Mouse (Mus musculus) midbrain, embryonic 11.5 days (tissue): ENCODE measurements at regions not wholly inside any gene's neighbourhood (a gene's known extent, or its start where the extent isn't known, plus 50 kb on each side); places are given as distances from the start of the nearest gene placed in this dataset.
"Not testable (repeated sequence)": the region's sequence is repeated elsewhere in the genome, so short reads cannot be mapped to it uniquely, and the experiment has no call there.

Source experiments
- ATAC-seq: fragments of 200-750 bp; cut with Nextera tagmentation; 2 replicates; pipeline ENCODE4 v1.8.0; 2017; ENCODE audit warnings: moderate TSS enrichment, moderate library complexity; ENCODE audit not compliant: low FRiP score
- DNase-seq: peaks from one replicate; pipeline ENCODE4 v3.0.0; 2015; ENCODE audit warnings: low spot score; ENCODE audit errors: missing footprints
- H3K27ac ChIP-seq: fragments of 300-500 bp; sonication (generic); 2 replicates; pipeline ENCODE4 v1.5.1; 2014; ENCODE audit warnings: low read depth, low read length
- H3K27me3 ChIP-seq: fragments of 300-500 bp; sonication (generic); 2 replicates; pipeline ENCODE4 v1.6.1; 2014; ENCODE audit warnings: mild to moderate bottlenecking, low read length, moderate library complexity, mixed read lengths; ENCODE audit not compliant: control insufficient read depth, insufficient read depth
- H3K36me3 ChIP-seq: fragments of 300-500 bp; sonication (generic); 2 replicates; pipeline ENCODE4 v1.6.1; 2014; ENCODE audit warnings: mild to moderate bottlenecking, low read length, moderate library complexity, mixed read lengths; ENCODE audit not compliant: control insufficient read depth, insufficient read depth
- H3K4me1 ChIP-seq: fragments of 300-500 bp; sonication (generic); 2 replicates; pipeline ENCODE4 v1.6.1; 2014; ENCODE audit warnings: low read length; ENCODE audit not compliant: control insufficient read depth, insufficient read depth
- H3K4me2 ChIP-seq: fragments of 300-500 bp; sonication (generic); 2 replicates; pipeline ENCODE4 v1.6.1; 2014; ENCODE audit warnings: mild to moderate bottlenecking, moderate library complexity
- H3K4me3 ChIP-seq: fragments of 300-500 bp; sonication (generic); 2 replicates; pipeline ENCODE4 v1.5.1; 2014; ENCODE audit warnings: low read depth, low read length
- H3K9ac ChIP-seq: fragments of 300-500 bp; sonication (generic); 2 replicates; pipeline ENCODE4 v1.6.1; 2014; ENCODE audit warnings: low read length
- H3K9me3 ChIP-seq: fragments of 300-500 bp; sonication (generic); 2 replicates; pipeline ENCODE4 v1.6.1; 2016; ENCODE audit warnings: low read length; ENCODE audit not compliant: control insufficient read depth
- WGBS: fragments of 180-500 bp; shearing (Covaris S2); extraction: QIAGEN DNeasy Blood & Tissue Kit; methylation state at CpG from one replicate; pipeline ENCODE4 v1.1.7; 2014; 5-methylcytosine and 5-hydroxymethylcytosine counted together

- Histone ChIP-seq H3K4me2 (no peak overlapping the region), H3K9ac (no peak overlapping the region), H3K4me1 (no peaks in the 10 kb centered on the region), H3K4me3 (no peak overlapping the region), H3K27me3 (no peaks in the 10 kb centered on the region), H3K27ac (no peak overlapping the region), H3K36me3 (no peaks in the 10 kb centered on the region), H3K9me3 (no peaks in the 10 kb centered on the region)
- DNase-seq (no peak), ATAC-seq (no peak)
- WGBS = 85% methylated on average over 8 of the region's 8 CpGs
Measured at GRCm38 (mm10) chr10:20847287-20847686, 105.1 kb upstream of the Ahi1 start.

GRCm38 (mm10) chr10:20843277-20843676, 109.1 kb upstream of the Ahi1 start:
- H3K27me3 ChIP-seq = no peaks in the 10 kb centered on the region
- H3K4me2 ChIP-seq = no peak overlapping the region
- 80% methylated on average over 3 of the region's 3 CpGs for WGBS
- DNase-seq = no peak
- H3K4me1 ChIP-seq = no peaks in the 10 kb centered on the region
- no peak overlapping the region for H3K4me3 ChIP-seq
- no peak overlapping the region for H3K9ac ChIP-seq
- no peaks in the 10 kb centered on the region for H3K36me3 ChIP-seq
- ATAC-seq = no peak
- no peaks in the 10 kb centered on the region for H3K9me3 ChIP-seq
- no peak overlapping the region for H3K27ac ChIP-seq

- Histone ChIP-seq H3K36me3 (no peaks in the 10 kb centered on the region), H3K4me3 (no peak overlapping the region), H3K4me2 (no peak overlapping the region), H3K4me1 (no peaks in the 10 kb centered on the region), H3K9ac (no peak overlapping the region), H3K27ac (no peak overlapping the region), H3K27me3 (no peaks in the 10 kb centered on the region), H3K9me3 (no peaks in the 10 kb centered on the region)
- WGBS = 74% methylated on average over 1 of the region's 1 CpGs
- DNase-seq (no peak), ATAC-seq (no peak)
Measured at GRCm38 (mm10) chr10:20842131-20842530, 110.2 kb upstream of the Ahi1 start.

- no peaks in the 10 kb centered on the region for H3K27me3 ChIP-seq
- H3K4me1 ChIP-seq = no peaks in the 10 kb centered on the region
- ATAC-seq (no peak), DNase-seq (no peak)
- no peaks in the 10 kb centered on the region for H3K9me3 ChIP-seq
- no peak overlapping the region for H3K27ac ChIP-seq
- no peaks in the 10 kb centered on the region for H3K36me3 ChIP-seq
- no peak overlapping the region for H3K4me2 ChIP-seq
- H3K9ac ChIP-seq = no peak overlapping the region
- WGBS = 49% methylated on average over 3 of the region's 3 CpGs
- no peak overlapping the region for H3K4me3 ChIP-seq
Measured at GRCm38 (mm10) chr10:20841430-20842040, 110.8 kb upstream of the Ahi1 start.

- Histone ChIP-seq H3K9me3 (no peaks in the 10 kb centered on the region), H3K4me3 (no peak overlapping the region), H3K9ac (no peak overlapping the region), H3K36me3 (no peaks in the 10 kb centered on the region), H3K4me2 (no peak overlapping the region), H3K4me1 (no peaks in the 10 kb centered on the region), H3K27me3 (no peaks in the 10 kb centered on the region), H3K27ac (no peak overlapping the region)
- no peak for ATAC-seq
- DNase-seq = no peak
- WGBS = 84% methylated on average over 8 of the region's 8 CpGs
Measured at GRCm38 (mm10) chr10:20838685-20839425, 113.5 kb upstream of the Ahi1 start.

GRCm38 (mm10) chr10:20836816-20837215, 111.9 kb upstream of the Pde7b start:
- DNase-seq, H3K4me1 ChIP-seq, H3K27ac ChIP-seq, H3K27me3 ChIP-seq, H3K4me3 ChIP-seq, ATAC-seq, H3K9ac ChIP-seq, H3K9me3 ChIP-seq, H3K4me2 ChIP-seq, H3K36me3 ChIP-seq: not testable (repeated sequence)
- 71% methylated on average over 4 of the region's 4 CpGs for WGBS

- H3K27me3 ChIP-seq = no peaks in the 10 kb centered on the region
- H3K4me1 ChIP-seq = no peaks in the 10 kb centered on the region
- DNase-seq = no peak
- H3K27ac ChIP-seq = no peak overlapping the region
- no peak overlapping the region for H3K4me3 ChIP-seq
- whole genome bisulfite sequencing = 89% methylated on average over 11 of the region's 11 CpGs
- no peaks in the 10 kb centered on the region for H3K9me3 ChIP-seq
- ATAC-seq = no peak
- H3K4me2 ChIP-seq = no peak overlapping the region
- H3K36me3 ChIP-seq = no peaks in the 10 kb centered on the region
- no peak overlapping the region for H3K9ac ChIP-seq
Measured at GRCm38 (mm10) chr10:20834806-20835575, 110.1 kb upstream of the Pde7b start.

- H3K36me3 ChIP-seq = no peaks in the 10 kb centered on the region
- no peak overlapping the region for H3K9ac ChIP-seq
- no peak for DNase-seq
- H3K4me2 ChIP-seq = no peak overlapping the region
- no peak for ATAC-seq
- WGBS = 95% methylated on average over 1 of the region's 1 CpGs
- no peak overlapping the region for H3K27ac ChIP-seq
- no peak overlapping the region for H3K4me3 ChIP-seq
- no peaks in the 10 kb centered on the region for H3K9me3 ChIP-seq
- no peaks in the 10 kb centered on the region for H3K27me3 ChIP-seq
- H3K4me1 ChIP-seq = no peaks in the 10 kb centered on the region
Measured at GRCm38 (mm10) chr10:20828304-20828703, 103.4 kb upstream of the Pde7b start.

- Histone ChIP-seq H3K27me3 (no peaks in the 10 kb centered on the region), H3K4me1 (no peaks in the 10 kb centered on the region), H3K4me2 (no peak overlapping the region), H3K36me3 (no peaks in the 10 kb centered on the region), H3K27ac (no peak overlapping the region), H3K9ac (no peak overlapping the region), H3K4me3 (no peak overlapping the region), H3K9me3 (no peaks in the 10 kb centered on the region)
- ATAC-seq (no peak), DNase-seq (no peak)
Measured at GRCm38 (mm10) chr10:20827473-20827872, 102.6 kb upstream of the Pde7b start.
